Mouse (Mus musculus) spleen, adult 2 months (tissue): ENCODE results near the gene Arpc2. TPM values are rescaled to one million over a fixed set of nuclear protein-coding genes. Genes with fewer than 3 reads are reported as not detected.

Source experiments
- DNase-seq, 2 experiments: peaks; one replicate each; pipeline versions ENCODE4 v3.0.0 to v3.0.0-alpha.2; 2012 to 2021; ENCODE audit warnings: low spot score in 2 of 2, low read depth in 1 of 2
- H3K27ac ChIP-seq: fragments of 200-500 bp; 2 replicates; pipeline ENCODE4 v1.5.1; 2012; ENCODE audit warnings: low read length, inconsistent platforms; ENCODE audit not compliant: insufficient read depth
- H3K27me3 ChIP-seq: fragments of 200-500 bp; 2 replicates; pipeline ENCODE4 v1.6.1; 2012; ENCODE audit warnings: mild to moderate bottlenecking, moderate library complexity, low read length, inconsistent platforms; ENCODE audit not compliant: control insufficient read depth, insufficient read depth
- H3K36me3 ChIP-seq: fragments of 200-500 bp; 2 replicates; pipeline ENCODE4 v1.6.1; 2012; ENCODE audit warnings: mild to moderate bottlenecking, low read length, inconsistent platforms; ENCODE audit not compliant: control insufficient read depth, insufficient read depth
- H3K4me1 ChIP-seq: fragments of 200-500 bp; 2 replicates; pipeline ENCODE4 v1.6.1; 2011; ENCODE audit warnings: inconsistent platforms; ENCODE audit not compliant: control insufficient read depth, insufficient read depth, insufficient read length
- H3K4me3 ChIP-seq: fragments of 200-500 bp; 2 replicates; pipeline ENCODE4 v1.5.1; 2011; ENCODE audit warnings: mild to moderate bottlenecking, inconsistent platforms; ENCODE audit not compliant: insufficient read depth, insufficient read length; ENCODE audit errors: extremely low read depth
- CTCF ChIP-seq: fragments of 200-500 bp; IDR thresholded peaks from 2 replicates; pipeline ENCODE4 v1.5.1; 2011; ENCODE audit warnings: mild to moderate bottlenecking, inconsistent platforms; ENCODE audit not compliant: insufficient read depth, insufficient read length, insufficient replicate concordance; ENCODE audit errors: extremely low read depth
- POLR2A ChIP-seq: fragments of 200-500 bp; IDR thresholded peaks from 2 replicates; pipeline ENCODE4 v1.6.1; 2011; ENCODE audit warnings: low read depth, low read length, inconsistent platforms
- WGBS: fragments of 180-500 bp; shearing (Covaris S2); methylation state at CpG from one replicate; pipeline ENCODE4 v1.1.7; 2018; 5-methylcytosine and 5-hydroxymethylcytosine counted together
- polyA plus RNA-seq: library from polyadenylated mRNA; depleted of rRNA; stranded (reverse); fragments of >200 nt; gene quantifications from 2 replicates; pipeline ENCODE4 v1.2.3, GENCODE M21; 2012

Gene Arpc2
- polyA plus RNA-seq, 1 experiment: 186 TPM

DNA sequence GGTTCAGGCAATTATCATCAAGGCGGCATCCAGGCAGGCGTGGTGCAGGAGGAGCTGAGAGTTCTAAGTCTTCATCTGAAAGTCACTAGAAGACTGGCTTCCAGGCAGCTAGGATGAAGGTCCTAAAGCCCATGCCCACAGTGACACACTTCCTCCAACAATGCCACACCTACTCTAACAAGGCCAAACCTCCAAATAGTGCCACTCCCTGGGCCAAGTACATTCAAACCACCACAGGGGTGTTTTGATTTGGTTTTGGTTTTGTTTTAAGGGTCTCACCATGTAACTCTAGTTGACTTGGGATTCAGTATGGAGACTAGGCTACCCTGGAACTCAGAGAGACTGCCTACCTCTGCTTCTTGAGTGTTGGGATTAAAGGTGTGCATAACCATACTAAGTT is 69.6 kb downstream of the Arpc2 start, which contains the start of gene Tmbim1:
TSS of gene Tmbim1 (minus strand) at position 101 of the 400 bp plus-strand sequence.
- Histone ChIP-seq H3K4me1 (peaks cover 6% of the 10 kb centered on the region; the same call in 1 of the 2 replicates), H3K36me3 (no peaks in the 10 kb centered on the region), H3K27me3 (peaks cover 2% of the 10 kb centered on the region; the same call in 1 of the 2 replicates), H3K4me3 (peak within 1 kb of the TSS; percentile 69; the same call in 1 of the 2 replicates), H3K27ac (peak within 1 kb of the TSS; percentile 67; the same call in 1 of the 2 replicates)
- DNase-seq: no peak
- TF ChIP-seq POLR2A: no peak
- WGBS: 97% methylated on average over 2 of the region's 2 CpGs

DNA sequence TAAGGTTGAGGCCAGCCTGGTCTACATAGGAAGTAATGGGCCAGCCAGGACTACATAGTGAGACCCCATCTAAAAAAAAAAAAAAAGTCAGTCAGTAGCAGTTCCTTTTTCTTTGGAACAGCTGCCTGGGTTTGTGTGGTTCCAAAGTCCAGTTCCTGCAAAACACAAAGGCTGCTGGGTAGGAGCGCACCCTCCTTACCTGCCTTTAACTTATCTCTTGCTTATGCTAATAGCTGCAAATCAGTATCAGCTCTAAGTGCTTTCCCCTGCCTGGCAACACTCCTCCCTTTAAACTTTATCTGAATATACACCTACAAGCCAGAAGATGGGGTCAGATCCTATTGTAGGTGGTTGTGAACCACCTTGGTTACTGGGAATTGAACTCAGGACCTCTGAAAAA is 71.3 kb downstream of the Arpc2 start:
- TF ChIP-seq CTCF (no peak), POLR2A (no peak)
- Histone ChIP-seq H3K27me3 (peaks cover 2% of the 10 kb centered on the region; the same call in 1 of the 2 replicates), H3K36me3 (no peaks in the 10 kb centered on the region), H3K27ac (no peak overlapping the region), H3K4me3 (no peak overlapping the region), H3K4me1 (peaks cover 6% of the 10 kb centered on the region; the same call in 1 of the 2 replicates)
- DNase-seq: no peak
- WGBS: 82% methylated on average over 1 of the region's 1 CpGs

DNA sequence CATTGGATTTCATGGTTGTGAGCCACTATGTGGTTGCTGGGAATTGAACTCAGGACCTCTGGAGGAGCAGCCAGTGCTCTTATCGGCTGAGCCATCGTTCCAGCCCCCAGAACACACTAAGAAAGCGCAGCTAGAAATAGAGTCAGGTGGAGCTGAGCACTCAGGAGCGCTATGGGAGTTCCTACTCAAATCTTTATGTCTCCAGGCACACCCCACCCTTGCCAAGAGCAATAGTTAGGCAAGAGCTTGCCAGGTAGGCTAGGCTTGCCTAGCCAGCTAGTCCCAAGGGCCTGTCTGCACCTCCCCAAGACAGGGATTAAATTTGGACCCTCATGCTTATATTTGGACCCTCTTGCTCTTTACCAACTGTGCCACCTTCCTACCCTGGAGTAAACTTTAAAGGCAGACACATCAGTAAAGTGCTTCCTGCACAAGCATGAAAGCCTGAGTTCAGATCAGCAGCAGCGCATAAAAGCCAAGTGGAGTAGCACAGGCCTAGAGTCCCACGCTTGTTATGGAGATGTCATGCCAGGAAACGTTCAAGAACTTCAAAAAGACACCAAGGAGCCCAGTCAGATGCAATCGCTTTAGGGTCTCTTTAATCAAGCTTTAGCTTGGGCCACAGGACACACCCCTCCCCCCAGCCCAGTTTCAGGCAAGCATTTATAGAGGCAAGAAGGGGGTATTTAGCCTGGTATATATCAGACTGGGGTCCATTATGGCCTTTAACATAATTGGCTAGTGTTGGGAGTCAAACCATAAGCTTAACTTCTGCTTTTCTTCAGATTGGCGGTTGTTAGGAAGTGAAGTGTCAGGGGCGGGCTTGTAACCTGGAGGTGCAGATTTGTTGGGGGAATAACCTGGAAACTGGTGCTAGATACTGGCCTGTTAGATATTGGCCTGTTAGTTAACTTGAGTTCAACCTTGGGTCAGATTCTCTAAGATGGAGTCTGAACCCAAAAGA is 72.4 kb downstream of the Arpc2 start:
- DNase-seq: no peak
- no peaks in the 10 kb centered on the region for H3K36me3 ChIP-seq
- H3K27ac ChIP-seq: no peak overlapping the region
- no peak overlapping the region for H3K4me3 ChIP-seq
- TF ChIP-seq POLR2A: no peak
- TF ChIP-seq CTCF: no peak
- H3K4me1 ChIP-seq: peaks cover 6% of the 10 kb centered on the region; the same call in 1 of the 2 replicates
- peaks cover 2% of the 10 kb centered on the region; the same call in 1 of the 2 replicates for H3K27me3 ChIP-seq
- 65% methylated on average over 10 of the region's 10 CpGs for WGBS

DNA sequence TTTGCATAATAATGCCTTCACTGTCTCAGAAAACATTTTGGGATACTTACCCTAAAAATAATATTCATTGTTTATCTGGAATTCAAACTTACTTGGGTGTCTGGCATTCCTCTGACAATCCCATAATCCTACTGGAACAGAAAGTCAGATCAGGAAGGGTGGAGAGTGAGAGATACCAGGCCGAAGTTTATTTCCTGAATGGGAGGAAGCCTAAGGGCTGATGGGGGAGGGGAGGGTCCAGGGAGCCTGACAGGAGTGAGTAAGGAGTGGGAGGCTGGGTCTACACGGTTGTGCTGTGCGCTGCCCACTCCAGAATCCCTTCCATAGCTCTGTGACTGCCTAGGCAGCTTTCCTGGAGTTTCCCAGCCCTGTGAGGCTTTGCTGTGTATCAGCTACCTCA is 73.9 kb downstream of the Arpc2 start:
- Histone ChIP-seq H3K27me3 (no peaks in the 10 kb centered on the region), H3K4me3 (no peak overlapping the region), H3K4me1 (no peaks in the 10 kb centered on the region), H3K36me3 (no peaks in the 10 kb centered on the region), H3K27ac (no peak overlapping the region)
- TF ChIP-seq CTCF: no peak
- TF ChIP-seq POLR2A: no peak
- WGBS: 45% methylated on average over 3 of the region's 3 CpGs
- no peak for DNase-seq

DNA sequence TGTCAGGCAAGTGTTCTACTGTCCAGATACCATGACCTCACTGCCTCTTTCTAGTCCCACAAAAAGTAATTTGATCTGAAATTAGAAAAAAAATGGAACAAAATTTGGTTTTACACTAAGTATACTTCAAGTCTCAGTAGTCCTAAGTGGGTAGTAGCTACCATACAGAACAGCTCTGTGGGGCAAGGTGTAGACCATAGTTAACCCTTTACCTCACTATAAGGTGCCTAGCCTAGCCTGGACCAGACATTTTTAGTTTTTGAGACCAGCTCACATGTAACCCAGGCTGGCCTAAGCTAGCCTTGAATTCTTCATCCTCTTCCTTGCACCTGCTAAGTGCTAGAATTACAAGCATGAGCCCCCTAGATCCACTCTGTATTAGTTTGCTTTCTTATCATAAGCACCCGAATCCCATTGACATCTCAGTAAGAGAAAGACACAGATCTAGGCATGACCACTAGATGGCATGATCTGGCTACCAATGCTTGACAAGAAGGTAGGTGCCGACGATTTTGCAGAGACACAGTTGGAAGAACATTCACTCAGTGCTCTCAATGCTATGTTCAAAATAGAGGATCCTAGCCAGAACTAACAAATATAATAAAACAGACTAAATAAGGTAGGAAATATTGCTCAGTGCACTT is 77.3 kb downstream of the Arpc2 start:
- H3K27me3 ChIP-seq: no peaks in the 10 kb centered on the region
- H3K4me3 ChIP-seq: no peak overlapping the region
- peak; percentile 60 for DNase-seq
- peak; percentile 59; the same call in 1 of the 2 replicates for TF ChIP-seq CTCF
- TF ChIP-seq POLR2A: no peak
- no peak overlapping the region for H3K27ac ChIP-seq
- no peaks in the 10 kb centered on the region for H3K4me1 ChIP-seq
- 3% methylated on average over 3 of the region's 3 CpGs for WGBS
- H3K36me3 ChIP-seq: no peaks in the 10 kb centered on the region

DNA sequence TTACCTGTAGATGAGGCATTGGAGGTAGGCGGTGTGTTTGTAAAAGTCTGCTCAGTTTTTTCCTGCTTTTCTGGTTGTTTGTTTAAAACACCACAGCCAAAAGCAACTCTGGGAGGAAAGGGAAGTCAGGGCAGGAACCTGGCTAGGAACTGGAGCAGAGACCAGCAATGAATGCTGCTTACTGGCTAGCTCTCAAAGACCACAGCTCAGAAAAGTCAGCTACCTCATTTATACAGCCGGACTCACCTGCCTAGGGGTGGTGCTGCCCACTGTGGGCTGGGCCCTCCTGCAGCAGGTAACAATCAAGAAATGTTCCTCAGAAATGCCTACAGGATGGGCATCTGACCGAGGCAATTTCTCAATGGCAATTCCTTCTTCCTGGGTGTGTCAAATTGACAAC is 78.9 kb downstream of the Arpc2 start:
- TF ChIP-seq CTCF: no peak
- TF ChIP-seq POLR2A: no peak
- no peaks in the 10 kb centered on the region for H3K36me3 ChIP-seq
- no peak for DNase-seq
- no peaks in the 10 kb centered on the region for H3K27me3 ChIP-seq
- no peak overlapping the region for H3K4me3 ChIP-seq
- no peak overlapping the region for H3K27ac ChIP-seq
- H3K4me1 ChIP-seq: no peaks in the 10 kb centered on the region
- 86% methylated on average over 3 of the region's 3 CpGs for WGBS
